Mouse (Mus musculus) small intestine, adult 2 months (tissue): ENCODE results near the gene Ybx2.

ENCODE experiments used
- CTCF ChIP-seq: fragments of 200-500 bp; IDR thresholded peaks from 2 replicates; pipeline ENCODE4 v1.5.1; 2012; ENCODE audit warnings: low read depth, mild to moderate bottlenecking, control low read depth, inconsistent platforms, low read length, moderate library complexity, mixed read lengths; ENCODE audit not compliant: insufficient replicate concordance, insufficient read length; ENCODE audit errors: extremely low read depth
- POLR2A ChIP-seq: fragments of 200-500 bp; IDR thresholded peaks from 2 replicates; pipeline ENCODE4 v1.6.1; 2012; ENCODE audit warnings: low read depth, mild to moderate bottlenecking, control low read depth, inconsistent platforms, low read length, moderate library complexity

DNA sequence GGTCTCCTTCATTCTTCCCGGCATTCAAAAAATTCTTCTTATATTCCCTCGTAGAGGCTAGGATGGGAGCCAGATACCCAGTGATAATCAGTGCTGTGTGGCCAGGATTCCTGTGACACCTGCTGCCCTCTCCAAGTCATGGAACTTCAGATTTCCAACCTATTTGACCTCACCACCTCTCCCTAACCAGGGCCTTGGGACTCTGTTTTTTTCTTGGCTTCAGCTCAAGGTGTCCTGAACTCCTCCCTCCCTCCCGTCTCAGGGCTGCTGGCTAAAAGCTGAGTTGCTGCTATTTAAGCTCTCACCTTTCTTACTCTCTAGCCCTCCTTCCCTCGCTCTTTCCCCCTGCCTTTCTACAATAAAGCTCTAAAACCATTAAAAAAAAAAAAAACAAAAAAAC is 35.7 kb upstream of the Ybx2 start:
- TF ChIP-seq CTCF (no peak), POLR2A (no peak)
